Mouse (Mus musculus) brain, embryonic 18.5 days (tissue): Measurements from ENCODE around the gene Ufd1.

Experiments used
- DNase-seq: peaks from one replicate; pipeline ENCODE4 v3.0.0-alpha.2; 2012; ENCODE audit warnings: low read depth, low spot score

Ufd1 gene

DNA sequence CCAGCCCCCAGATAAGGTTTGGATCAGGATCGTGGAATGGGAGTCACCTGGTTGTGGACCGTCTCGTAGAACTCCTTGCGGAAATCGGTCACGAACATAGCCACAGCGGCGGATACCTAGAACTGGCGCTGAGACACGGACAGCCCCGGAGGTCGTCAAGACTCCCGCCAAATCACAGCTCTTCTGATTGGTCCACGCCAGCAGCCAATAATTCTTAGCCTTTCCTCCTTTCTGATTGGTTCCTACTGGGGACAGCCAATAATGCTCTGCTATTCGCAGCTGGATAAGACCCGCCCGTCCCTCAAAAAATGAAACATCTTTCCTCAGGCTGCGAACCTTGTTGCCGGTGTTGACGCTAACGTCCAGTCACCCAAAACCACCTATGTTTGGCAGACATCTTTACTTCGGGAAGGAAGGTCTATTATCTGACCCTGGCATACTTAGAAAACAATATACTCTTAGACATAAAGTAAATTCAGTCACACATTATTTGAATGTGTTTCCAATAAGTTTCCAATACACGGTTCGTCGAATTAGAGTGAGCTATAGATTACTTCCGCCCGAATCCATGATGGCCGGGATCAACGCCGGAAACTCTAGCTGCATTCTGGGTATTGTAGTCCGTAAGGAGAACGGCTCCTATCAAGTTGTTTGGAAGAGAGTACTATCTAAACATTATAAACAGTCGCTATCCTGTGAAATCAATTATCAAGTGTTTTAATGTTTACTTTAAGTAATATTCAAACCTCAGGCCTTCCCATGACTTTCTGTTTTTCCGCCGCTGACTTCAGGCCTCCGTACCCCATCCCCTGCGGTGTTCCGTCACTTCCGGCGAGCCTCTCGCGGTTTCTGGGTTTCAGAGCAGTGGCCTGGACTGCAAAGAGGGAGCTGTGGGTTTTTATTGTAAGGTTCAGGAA, at the start of gene Ufd1, which contains the start of gene Cdc45:
Gene Ufd1 (plus strand): TSS at position 312 of the 917 bp plus-strand sequence.
Gene Cdc45 (minus strand): TSS at position 520 of the 917 bp plus-strand sequence.
- DNase-seq = peak; percentile 92

GRCm38 (mm10) chr16:18762960-18763359, 48.6 kb upstream of the Ufd1 start:
- no peak for DNase-seq

- DNase-seq = no peak
Observed at GRCm38 (mm10) chr16:18766390-18766789, 45.2 kb upstream of the Ufd1 start.

DNA sequence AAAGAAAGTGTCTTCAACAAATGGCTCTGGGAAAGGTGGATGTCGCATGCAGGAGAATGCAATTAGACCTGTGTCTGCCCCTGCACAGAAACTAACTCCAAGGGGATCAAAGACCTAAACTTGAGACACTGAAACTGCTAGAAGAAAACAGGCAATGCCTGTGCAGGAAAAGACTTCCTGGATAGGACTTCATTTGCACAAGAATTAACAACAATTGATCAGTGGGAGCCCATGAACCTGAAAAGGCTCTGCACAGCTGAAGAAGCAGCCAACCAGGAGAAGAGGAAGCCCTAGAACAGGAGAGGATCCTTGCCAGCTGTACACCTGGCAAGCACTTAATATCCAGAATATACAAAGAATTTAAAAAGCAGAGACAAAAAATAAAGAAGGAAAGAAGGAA, 42.1 kb upstream of the Ufd1 start:
- no peak for DNase-seq

- DNase-seq = no peak
Observed at GRCm38 (mm10) chr16:18773936-18774335, 37.6 kb upstream of the Ufd1 start.

DNA sequence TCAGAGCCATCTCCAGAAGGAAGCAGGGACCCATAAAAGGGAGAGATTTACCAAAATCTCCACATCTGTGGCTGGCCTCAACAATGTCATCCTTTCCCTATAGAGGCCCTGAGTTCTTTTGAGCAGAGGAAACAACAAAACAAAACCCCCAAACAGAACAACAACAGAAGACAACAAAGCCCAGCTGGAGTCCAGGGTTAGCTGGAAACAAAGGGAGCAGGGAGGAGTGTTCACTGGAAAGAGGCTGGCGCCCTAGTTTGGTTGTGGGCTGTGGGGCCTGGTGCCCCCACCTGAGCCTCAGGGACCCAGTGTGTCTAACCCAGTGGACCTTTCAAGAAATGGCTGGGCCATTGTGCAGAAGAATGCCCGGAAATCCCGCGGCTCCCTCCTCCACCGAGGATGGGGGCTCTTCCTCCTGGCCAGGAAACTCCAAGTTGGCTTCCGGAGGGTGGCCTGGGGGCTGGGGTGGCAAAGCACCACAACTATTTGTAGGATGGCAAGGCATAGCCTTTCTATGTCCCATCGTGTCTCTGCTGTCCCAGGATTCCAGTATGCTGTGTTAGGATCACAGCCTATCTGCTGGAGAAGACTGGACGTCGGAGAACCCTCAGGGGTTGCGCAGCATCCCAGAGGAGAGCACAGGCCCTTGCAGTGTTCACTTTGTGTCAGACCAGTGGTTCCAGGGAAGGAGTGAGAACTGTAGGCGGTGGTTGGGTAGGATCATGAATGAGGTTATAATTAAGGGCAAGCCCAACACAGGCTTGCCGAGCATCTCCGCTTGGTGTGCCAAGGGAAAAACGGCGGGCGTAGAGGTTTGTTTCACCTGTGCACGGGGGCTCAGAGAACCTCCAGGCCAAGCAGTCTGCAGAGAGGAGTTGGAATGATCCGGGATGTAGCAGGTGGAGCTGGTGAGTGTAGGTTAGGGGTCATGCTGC, 35.7 kb upstream of the Ufd1 start:
- DNase-seq = no peak

- DNase-seq = no peak
Observed at GRCm38 (mm10) chr16:18776556-18777100, 35.0 kb upstream of the Ufd1 start, which contains the start of gene Cldn5. TSS of gene Cldn5 (plus strand) at chr16:18776847.

- DNase-seq = no peak
Observed at GRCm38 (mm10) chr16:18777101-18778080, 34.2 kb upstream of the Ufd1 start.

DNA sequence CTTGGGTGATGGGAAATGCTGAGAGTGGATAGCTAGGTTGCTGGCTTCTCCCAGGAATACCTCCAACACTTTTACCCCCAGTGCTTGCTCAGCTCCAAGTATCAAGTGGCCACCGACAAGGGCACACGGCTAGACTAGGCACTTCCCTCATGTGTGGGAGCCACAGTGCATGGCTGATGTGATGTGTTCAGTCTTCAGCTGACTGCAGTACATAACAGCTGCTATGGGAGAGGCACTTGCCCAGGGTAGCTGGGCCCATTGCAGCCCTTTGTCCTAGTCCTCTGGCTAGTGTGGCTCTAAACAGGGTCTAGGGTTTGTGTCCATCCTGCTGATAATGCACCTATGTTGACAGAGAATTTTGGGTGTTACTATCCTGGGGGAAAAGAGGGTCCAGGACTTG, 33.1 kb upstream of the Ufd1 start:
- DNase-seq = no peak

DNA sequence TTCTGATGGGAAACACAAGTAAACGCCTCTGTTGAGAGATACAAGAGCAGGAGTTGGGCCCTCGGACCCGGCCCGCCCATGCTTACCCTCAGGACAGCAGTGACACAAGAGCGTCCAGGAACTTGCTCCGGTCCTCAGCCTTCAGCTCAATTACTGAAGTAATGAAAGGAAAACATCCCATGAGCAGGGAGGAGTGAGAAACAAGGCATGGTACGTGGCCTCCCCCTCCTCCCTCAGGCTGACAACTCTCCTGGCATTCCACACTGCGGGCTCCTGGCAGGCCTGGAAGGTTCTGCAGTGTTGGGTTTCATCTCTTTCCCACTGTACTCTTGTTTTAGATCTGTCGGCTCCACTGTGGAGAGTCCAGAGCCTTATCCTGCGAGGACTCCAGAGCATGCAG, 29.8 kb upstream of the Ufd1 start:
- DNase-seq = no peak

DNA sequence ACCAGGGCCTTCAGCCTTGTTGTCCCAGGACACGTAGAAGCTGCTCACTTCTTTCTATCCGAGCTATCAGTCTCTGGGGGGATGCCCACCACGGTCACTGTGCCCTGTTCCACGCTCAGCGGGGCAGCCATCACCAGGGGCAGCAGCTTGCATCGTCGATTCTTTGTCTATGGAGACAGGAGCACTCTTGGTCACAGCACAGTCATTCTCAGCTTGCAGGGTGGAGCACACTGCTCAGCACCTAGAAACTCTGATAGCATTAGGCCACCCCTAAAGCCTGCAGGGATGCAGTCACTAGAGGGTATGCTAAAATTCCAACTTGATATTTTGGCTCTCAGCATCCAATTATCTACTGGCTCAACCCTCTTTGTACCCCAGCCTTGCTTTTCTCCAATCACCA, 26.6 kb upstream of the Ufd1 start:
- DNase-seq = no peak

DNA sequence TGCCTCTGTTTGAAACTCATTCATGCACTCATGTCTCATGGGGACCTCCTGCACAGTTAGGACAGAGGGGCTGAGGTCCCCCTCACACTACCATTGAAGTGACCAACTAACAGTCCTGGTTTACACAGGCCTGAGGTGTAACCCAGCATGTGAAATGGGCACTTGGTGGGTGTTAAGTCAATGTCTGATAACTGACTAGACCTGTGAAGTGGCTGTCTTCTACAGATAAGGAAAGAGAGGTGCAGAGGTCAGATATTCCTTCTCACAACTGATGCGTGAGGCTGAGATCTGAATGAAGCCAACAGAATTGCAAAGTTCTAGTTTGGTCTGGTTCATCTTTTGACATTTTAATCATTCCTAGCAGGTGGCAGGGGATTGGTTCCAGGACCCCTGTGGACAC, 26.1 kb upstream of the Ufd1 start:
- DNase-seq = no peak

GRCm38 (mm10) chr16:18786652-18787051, 24.9 kb upstream of the Ufd1 start:
- no peak for DNase-seq

GRCm38 (mm10) chr16:18788627-18789406, 22.8 kb upstream of the Ufd1 start:
- DNase-seq = no peak

DNA sequence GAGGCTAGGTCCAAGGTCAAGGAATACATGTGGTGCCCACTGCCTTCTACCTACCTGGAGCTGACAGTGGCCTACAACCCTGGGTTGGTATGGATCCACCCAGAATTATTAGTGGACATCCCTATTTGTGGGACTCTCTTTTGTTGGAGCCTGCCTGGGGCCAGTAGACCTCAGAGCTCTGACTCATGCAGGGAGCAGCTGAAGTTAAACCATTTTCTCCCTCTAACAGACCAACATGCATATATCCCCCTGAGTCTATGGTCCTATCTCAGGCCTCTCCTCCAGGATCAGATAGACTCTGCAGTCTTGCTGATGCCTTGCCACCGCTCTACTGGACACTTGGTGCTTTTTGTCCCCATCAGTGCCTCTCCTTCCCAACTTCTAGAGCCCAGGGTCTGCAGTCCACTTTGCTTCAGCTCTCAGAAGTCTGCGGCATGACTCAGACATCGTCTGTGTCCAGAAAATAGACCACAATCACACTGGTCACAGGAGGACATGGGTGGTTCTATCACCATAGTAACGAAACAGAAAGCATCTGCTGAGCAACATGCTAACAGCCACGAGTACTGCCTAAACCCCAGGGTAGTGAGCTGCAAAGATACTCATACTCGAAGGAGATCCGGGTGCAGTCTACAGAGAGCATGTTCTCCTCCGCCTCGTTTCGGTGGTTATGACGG, 16.2 kb upstream of the Ufd1 start:
- no peak for DNase-seq

GRCm38 (mm10) chr16:18796645-18797044, 14.9 kb upstream of the Ufd1 start:
- no peak for DNase-seq

- no peak for DNase-seq
Observed at GRCm38 (mm10) chr16:18798151-18798550, 13.4 kb upstream of the Ufd1 start.

DNA sequence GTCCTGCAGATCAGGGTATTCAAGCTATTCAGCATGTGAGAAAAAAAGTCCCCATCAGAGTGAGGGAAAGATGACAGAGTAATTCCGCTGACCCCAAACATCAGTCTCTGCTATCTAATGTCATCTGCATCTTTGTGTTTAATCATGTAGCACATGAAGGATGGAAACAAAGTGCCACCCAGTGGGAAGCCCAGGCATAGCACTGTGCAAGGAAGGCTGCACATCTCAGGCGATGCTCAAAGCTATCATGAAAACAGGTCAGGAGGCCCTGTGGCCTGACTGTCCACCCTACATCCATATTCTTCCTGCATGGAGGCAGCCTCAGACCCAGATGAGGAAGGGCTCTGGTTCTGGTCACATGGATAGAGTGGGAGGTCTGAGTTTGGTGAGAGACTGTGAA, 12.7 kb upstream of the Ufd1 start:
- no peak for DNase-seq

GRCm38 (mm10) chr16:18805746-18806145, 5.8 kb upstream of the Ufd1 start:
- no peak for DNase-seq
